Mouse (Mus musculus): ENCODE results near the gene Snx9. TPM values are rescaled to one million over a fixed set of nuclear protein-coding genes. Genes with fewer than 3 reads are reported as not detected.

Gene Snx9
- polyA plus RNA-seq, 1 experiment = 24.7 TPM

GRCm38 (mm10) chr17:5819105-5819504 lies 22.0 kb upstream of the Snx9 start:
- Histone ChIP-seq H3ac (ENCODE audit: control insufficient read depth, insufficient read length) (no peak overlapping the region), H3K4me2 (ENCODE audit: low read depth) (no peak overlapping the region), H3K27me3 (ENCODE audit: control insufficient read depth, insufficient read depth, insufficient read length) (no peaks in the 10 kb centered on the region), H3K36me3 (ENCODE audit: control insufficient read depth, insufficient read depth) (no peaks in the 10 kb centered on the region), H3K4me3 (no peak overlapping the region), H3K79me2 (ENCODE audit: control insufficient read depth, insufficient read depth) (no peaks in the 10 kb centered on the region)
- TF ChIP-seq SRF (IDR thresholded peaks at IDR 0.05; ENCODE audit: control insufficient read depth, insufficient read length, low read depth) (no peak), MYOG (IDR thresholded peaks at IDR 0.05; ENCODE audit: control insufficient read depth in 1 of 3, insufficient read depth in 1 of 3, insufficient read length in 2 of 3, low read depth in 2 of 3) (peak in 1 of 3 experiments; percentile 54), MYOD1 (IDR thresholded peaks at IDR 0.05; ENCODE audit: control insufficient read depth in 1 of 3, insufficient read length in 2 of 3, low read depth in 2 of 3) (peak in 1 of 3 experiments; percentile 40)

GRCm38 (mm10) chr17:5819799-5820201 lies 21.3 kb upstream of the Snx9 start:
- no peaks in the 10 kb centered on the region for H3K36me3 ChIP-seq (ENCODE audit: control insufficient read depth, insufficient read depth)
- no peak overlapping the region for H3K4me3 ChIP-seq
- no peaks in the 10 kb centered on the region for H3K79me2 ChIP-seq (ENCODE audit: control insufficient read depth, insufficient read depth)
- H3K4me2 ChIP-seq (ENCODE audit: low read depth) = no peak overlapping the region
- no peak overlapping the region for H3ac ChIP-seq (ENCODE audit: control insufficient read depth, insufficient read length)
- TF ChIP-seq E2F4 (IDR thresholded peaks at IDR 0.05; ENCODE audit: insufficient read depth) (no peak), SRF (IDR thresholded peaks at IDR 0.05; ENCODE audit: control insufficient read depth, insufficient read length, low read depth) (no peak), USF1 (IDR thresholded peaks at IDR 0.05; ENCODE audit: low read depth) (no peak), CEBPB (IDR thresholded peaks at IDR 0.05; ENCODE audit: insufficient read depth, poor library complexity, severe bottlenecking) (no peak), POLR2AphosphoS2 (IDR thresholded peaks at IDR 0.05; ENCODE audit: insufficient read length, low read depth) (no peak), TCF12 (IDR thresholded peaks at IDR 0.05; ENCODE audit: insufficient read depth, poor library complexity, severe bottlenecking) (no peak), POLR2A (IDR thresholded peaks at IDR 0.05; ENCODE audit: insufficient read length, low read depth) (no peak), MAX (IDR thresholded peaks at IDR 0.05; ENCODE audit: low read depth) (no peak), REST (IDR thresholded peaks at IDR 0.05; ENCODE audit: insufficient read depth, insufficient read length) (no peak), MYOD1 (IDR thresholded peaks at IDR 0.05; ENCODE audit: control insufficient read depth in 1 of 3, insufficient read length in 2 of 3, low read depth in 2 of 3) (no peak), TCF3 (IDR thresholded peaks at IDR 0.05; ENCODE audit: insufficient read length, low read depth) (no peak)
- no peaks in the 10 kb centered on the region for H3K27me3 ChIP-seq (ENCODE audit: control insufficient read depth, insufficient read depth, insufficient read length)

- H3K79me2 ChIP-seq (ENCODE audit: control insufficient read depth, insufficient read depth) = no peaks in the 10 kb centered on the region
- H3ac ChIP-seq (ENCODE audit: control insufficient read depth, insufficient read length) = no peak overlapping the region
- H3K4me3 ChIP-seq = no peak overlapping the region
- peak overlapping the region; percentile 65 for H3K4me2 ChIP-seq (ENCODE audit: low read depth)
- H3K27me3 ChIP-seq (ENCODE audit: control insufficient read depth, insufficient read depth, insufficient read length) = no peaks in the 10 kb centered on the region
- TF ChIP-seq CEBPB (IDR thresholded peaks at IDR 0.05; ENCODE audit: insufficient read depth, poor library complexity, severe bottlenecking) (0 out of 2 replicates have a peak, but pooled peaks have one; percentile 40), E2F4 (IDR thresholded peaks at IDR 0.05; ENCODE audit: insufficient read depth) (no peak)
- H3K36me3 ChIP-seq (ENCODE audit: control insufficient read depth, insufficient read depth) = no peaks in the 10 kb centered on the region
Observed at GRCm38 (mm10) chr17:5822541-5822940, 18.6 kb upstream of the Snx9 start.

GRCm38 (mm10) chr17:5823032-5823431 lies 18.1 kb upstream of the Snx9 start:
- H3K36me3 ChIP-seq (ENCODE audit: control insufficient read depth, insufficient read depth) = no peaks in the 10 kb centered on the region
- H3ac ChIP-seq (ENCODE audit: control insufficient read depth, insufficient read length) = no peak overlapping the region
- no peak overlapping the region for H3K4me3 ChIP-seq
- H3K79me2 ChIP-seq (ENCODE audit: control insufficient read depth, insufficient read depth) = no peaks in the 10 kb centered on the region
- no peaks in the 10 kb centered on the region for H3K27me3 ChIP-seq (ENCODE audit: control insufficient read depth, insufficient read depth, insufficient read length)
- TF ChIP-seq MYOD1 (IDR thresholded peaks at IDR 0.05; ENCODE audit: control insufficient read depth in 1 of 3, insufficient read length in 2 of 3, low read depth in 2 of 3) (no peak), USF1 (IDR thresholded peaks at IDR 0.05; ENCODE audit: low read depth) (peak; percentile 61)
- H3K4me2 ChIP-seq (ENCODE audit: low read depth) = peak overlapping the region; percentile 65

- Histone ChIP-seq H3K27me3 (ENCODE audit: control insufficient read depth, insufficient read depth, insufficient read length) (no peaks in the 10 kb centered on the region), H3K79me2 (ENCODE audit: control insufficient read depth, insufficient read depth) (no peaks in the 10 kb centered on the region), H3ac (ENCODE audit: control insufficient read depth, insufficient read length) (no peak overlapping the region), H3K4me3 (no peak overlapping the region), H3K36me3 (ENCODE audit: control insufficient read depth, insufficient read depth) (no peaks in the 10 kb centered on the region), H3K4me2 (ENCODE audit: low read depth) (no peak overlapping the region)
- TF ChIP-seq MYOD1 (IDR thresholded peaks at IDR 0.05; ENCODE audit: control insufficient read depth in 1 of 3, insufficient read length in 2 of 3, low read depth in 2 of 3) (peak in 1 of 3 experiments; percentile 30), POLR2AphosphoS2 (IDR thresholded peaks at IDR 0.05; ENCODE audit: insufficient read length, low read depth) (no peak)
Observed at GRCm38 (mm10) chr17:5827836-5828582, 13.1 kb upstream of the Snx9 start.

GRCm38 (mm10) chr17:5828583-5828836 lies 12.6 kb upstream of the Snx9 start:
- no peaks in the 10 kb centered on the region for H3K36me3 ChIP-seq (ENCODE audit: control insufficient read depth, insufficient read depth)
- H3K79me2 ChIP-seq (ENCODE audit: control insufficient read depth, insufficient read depth) = no peaks in the 10 kb centered on the region
- H3ac ChIP-seq (ENCODE audit: control insufficient read depth, insufficient read length) = no peak overlapping the region
- no peak overlapping the region for H3K4me3 ChIP-seq
- TF ChIP-seq REST (IDR thresholded peaks at IDR 0.05; ENCODE audit: insufficient read depth, insufficient read length) (no peak), TCF12 (IDR thresholded peaks at IDR 0.05; ENCODE audit: insufficient read depth, poor library complexity, severe bottlenecking) (no peak), CEBPB (IDR thresholded peaks at IDR 0.05; ENCODE audit: insufficient read depth, poor library complexity, severe bottlenecking) (no peak)
- no peak overlapping the region for H3K4me2 ChIP-seq (ENCODE audit: low read depth)
- no peaks in the 10 kb centered on the region for H3K27me3 ChIP-seq (ENCODE audit: control insufficient read depth, insufficient read depth, insufficient read length)

All from myocyte (in vitro differentiated cells).